Mouse (Mus musculus): ENCODE results near the gene Actr2.
"Not testable (repeated sequence)": the region's sequence is repeated elsewhere in the genome, so short reads cannot be mapped to it uniquely, and the experiment has no call there.

Gene Actr2

GRCm38 (mm10) chr11:20043256-20043655 is 69.5 kb downstream of the Actr2 start:
- no peak for DNase-seq

DNA sequence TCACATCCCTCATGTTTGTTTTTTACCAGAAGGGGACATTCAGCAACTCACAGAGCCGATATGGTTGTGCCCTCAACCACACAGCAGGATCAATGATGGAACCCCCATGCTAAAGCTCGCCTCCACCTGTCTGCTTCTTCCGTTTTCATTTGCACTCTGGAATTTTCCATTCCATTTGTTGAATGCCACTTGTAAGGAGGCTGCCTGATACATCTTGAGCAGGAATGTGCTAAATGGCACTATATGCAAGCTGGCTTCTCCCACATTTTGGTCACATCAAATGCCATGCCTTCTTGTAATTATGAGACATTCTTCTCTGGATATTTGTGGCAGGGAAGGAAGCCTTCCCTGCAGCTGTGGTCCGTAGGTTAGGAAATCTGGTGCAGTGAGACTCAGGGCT is 70.6 kb downstream of the Actr2 start:
- DNase-seq = no peak

DNA sequence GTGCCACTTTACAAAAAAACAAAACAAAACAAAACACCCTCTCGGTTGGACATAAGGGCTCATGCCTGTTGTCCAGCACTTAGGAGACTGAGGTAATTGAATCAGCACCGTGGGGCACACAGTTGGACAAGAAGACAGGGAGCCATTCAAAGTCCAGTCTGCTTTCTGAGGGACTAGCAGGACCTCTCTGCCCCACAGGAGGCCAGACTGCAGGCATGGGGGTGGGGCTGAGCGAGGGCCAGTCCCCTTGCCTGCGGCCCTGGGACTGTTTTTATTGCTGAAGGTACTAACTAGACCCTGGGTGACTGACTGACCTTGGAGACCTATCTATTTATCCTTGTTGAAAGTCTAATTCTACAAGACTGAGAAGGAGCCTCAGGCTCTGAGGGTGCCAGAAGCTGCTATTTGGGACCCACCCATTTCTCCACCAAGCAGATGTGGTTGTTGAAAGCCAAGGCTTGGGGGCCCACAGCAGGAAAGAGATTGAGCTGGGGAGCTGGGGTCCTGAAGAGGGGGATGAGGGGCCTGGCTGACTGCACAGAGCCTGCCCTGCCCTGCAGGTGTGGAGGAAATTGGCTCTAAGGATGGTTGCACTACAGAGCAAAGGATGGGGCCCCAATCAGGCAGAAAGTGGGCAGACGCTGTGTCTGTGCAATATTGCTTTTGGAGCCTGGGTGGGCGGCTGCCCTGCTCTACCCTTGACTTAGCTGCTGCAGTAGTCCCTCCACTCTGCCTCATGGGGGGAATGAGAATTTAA is 71.4 kb downstream of the Actr2 start:
- DNase-seq = peak; percentile 32 to 63

DNA sequence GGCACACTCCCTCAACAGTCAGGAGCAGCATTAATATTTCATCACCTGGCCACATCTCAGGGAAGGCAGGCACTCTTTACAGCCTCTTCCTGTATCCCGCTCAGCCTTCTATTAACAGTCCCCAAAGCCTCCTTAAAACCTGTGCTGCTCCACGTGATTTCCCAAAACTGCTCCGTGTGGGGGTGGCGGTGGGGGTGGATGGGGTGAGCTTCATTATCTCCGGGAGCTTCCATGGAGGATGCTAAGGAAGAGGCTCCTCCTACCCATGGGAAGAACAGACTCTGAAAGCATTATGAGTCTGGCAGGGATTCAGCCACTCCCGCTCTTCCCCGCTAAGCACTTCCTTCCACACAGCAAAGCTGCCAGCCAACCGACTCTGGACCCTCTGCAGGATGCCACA is 74.0 kb downstream of the Actr2 start:
- no peak for DNase-seq

- DNase-seq = no peak
Observed at GRCm38 (mm10) chr11:20037739-20038138, 75.0 kb downstream of the Actr2 start.

GRCm38 (mm10) chr11:20035972-20036371 is 76.7 kb downstream of the Actr2 start:
- no peak for DNase-seq

GRCm38 (mm10) chr11:20035343-20035928 is 77.3 kb downstream of the Actr2 start:
- DNase-seq = peak; percentile 56 to 65

DNA sequence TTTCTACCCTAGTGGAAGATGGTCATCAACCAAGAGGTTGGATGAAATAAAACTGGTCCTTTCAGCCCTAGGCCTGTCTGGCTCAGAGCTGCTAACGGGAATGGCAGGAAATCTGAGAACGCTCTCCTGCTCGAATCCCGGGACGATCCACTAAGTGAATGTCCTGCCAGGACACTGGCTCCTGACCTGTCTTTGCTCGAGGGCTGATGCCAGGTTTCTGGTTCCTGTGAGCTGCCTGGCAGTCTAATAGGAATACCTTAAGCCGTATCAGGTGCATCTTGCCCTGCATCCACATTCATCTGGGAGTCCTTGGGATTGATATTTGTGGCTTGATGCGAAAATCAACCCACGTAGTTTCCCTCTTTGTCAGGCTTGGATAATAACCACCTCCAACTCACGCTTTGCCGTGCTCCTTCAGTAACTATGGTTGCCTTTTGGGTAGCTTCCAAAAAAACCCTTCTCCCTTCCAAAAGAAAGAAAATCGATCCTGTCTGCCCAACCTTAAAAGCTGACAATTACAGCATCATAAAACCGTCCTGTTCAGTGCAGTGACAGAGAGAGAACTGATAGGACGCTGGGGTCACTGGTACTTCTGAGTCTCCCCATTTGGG is 78.3 kb downstream of the Actr2 start:
- DNase-seq = no peak

DNA sequence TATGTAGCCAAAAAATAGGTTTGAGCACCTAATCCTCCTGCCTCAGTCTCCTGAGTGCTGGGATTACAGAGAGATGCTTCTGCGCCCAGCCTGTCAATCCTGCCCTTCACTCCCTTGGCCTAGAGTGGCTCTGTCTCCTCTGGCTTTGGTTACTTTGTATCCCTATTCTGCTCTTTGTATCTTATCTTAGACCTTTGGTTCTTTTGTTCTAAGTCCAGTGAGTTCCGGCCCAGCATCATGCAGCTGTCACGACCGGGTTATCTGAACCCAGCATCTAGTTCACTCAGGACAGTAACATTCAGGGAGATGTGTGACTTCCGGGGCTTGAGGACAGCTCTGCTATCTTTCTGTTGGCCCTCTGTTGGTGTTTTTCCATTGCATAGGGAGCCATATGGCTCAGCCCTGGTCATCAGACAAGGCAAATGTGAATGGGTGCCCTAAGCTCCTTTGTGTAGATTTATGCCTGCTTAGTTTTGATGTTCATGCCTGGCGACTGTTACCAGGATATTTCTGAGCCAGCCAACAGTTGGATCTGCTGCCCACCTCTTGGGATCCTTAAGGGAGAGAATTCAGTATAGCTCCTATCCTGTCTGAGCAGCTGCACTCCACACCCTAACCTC is 79.1 kb downstream of the Actr2 start:
- no peak for DNase-seq

DNA sequence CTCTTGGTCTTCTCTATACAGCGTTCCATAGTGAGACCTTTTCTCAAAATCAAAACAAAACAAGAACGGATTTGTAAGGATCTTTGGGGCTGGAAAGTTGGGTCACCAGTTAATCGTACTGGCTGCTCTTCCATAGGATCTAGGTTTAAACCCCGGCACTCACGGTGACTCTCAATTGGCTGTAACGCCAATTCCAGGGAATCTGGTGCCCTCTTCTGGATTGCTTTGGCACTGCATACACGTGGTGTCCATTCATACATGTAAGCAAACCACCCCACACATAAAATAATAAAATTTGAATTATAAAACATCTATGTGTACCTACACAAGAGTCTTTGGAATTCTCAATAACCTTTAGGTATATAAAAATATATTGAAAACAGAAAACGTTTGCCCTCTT is 81.2 kb downstream of the Actr2 start:
- DNase-seq = peak; percentile 45 to 47

- not testable (repeated sequence) for DNase-seq
Observed at GRCm38 (mm10) chr11:20030973-20031372, 81.7 kb downstream of the Actr2 start.

GRCm38 (mm10) chr11:20029014-20029413 is 83.7 kb downstream of the Actr2 start:
- DNase-seq = no peak

DNA sequence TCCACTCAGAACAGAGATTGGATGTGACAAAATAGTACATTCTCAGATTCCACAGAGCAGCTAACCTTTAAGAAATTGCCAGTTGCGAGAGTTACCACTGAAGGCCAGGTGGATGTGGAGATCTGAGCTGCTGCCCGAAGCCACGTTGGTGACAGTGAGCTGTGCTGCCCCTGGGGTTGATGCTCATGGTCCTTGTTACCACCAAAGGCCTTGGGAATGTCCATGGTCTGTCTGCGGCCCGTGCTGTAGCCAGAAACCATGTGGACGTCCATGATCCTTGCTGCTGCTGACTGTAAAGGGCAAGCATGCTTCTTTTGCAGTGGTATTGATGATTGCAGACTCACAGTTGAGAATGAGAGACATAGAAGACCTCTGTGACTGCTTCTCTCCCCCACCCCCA is 84.3 kb downstream of the Actr2 start:
- no peak for DNase-seq

DNA sequence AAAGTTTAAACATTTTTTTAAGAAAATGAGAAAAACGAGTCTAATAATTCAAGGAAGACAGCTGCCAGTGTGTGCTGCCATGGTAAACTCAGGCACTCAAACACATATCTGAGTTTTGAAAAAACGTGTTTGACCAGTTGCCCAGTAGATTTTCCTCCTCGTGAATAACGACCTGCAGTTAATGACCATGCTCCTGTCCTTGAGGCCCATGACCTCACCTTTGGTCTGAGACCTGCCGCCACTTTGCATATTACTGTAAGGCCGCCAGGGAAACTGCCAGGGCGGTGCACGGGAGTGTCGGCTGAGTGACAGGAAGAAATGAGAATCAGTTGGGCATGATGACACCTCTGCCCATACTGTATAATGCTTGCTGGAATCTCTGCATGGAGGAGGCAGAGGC is 85.0 kb downstream of the Actr2 start:
- no peak for DNase-seq

- no peak for DNase-seq
Observed at GRCm38 (mm10) chr11:20025899-20026298, 86.8 kb downstream of the Actr2 start.

DNA sequence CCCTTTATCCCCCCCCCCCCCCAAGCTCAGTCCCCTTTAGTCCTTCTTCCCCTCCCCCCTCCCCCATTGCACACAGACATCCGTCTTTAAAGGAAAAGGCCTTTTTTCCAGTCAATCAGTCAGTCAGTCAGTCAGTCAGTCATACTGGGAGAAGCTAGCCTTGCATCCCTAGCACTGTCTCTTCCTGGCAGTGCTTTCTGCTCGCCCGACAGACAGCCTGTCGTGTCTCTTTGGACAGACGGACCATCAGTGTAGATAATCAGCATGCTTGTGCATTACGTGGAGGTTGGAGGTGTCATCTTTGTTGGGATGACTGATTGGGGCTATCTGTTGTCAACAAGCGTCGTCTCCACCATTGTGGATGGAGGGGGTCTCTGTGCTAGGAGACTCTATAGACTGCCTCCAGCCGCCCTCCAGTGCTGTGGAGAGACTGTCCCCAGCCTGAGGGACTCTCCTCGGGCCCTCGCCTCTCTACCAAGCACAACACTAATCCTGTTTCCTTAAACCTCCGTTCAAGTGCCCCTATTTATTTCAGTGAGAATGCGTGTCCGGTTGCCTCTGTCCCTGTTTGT is 89.7 kb downstream of the Actr2 start:
- DNase-seq = no peak

- DNase-seq = no peak
Observed at GRCm38 (mm10) chr11:20022462-20022861, 90.3 kb downstream of the Actr2 start.

DNA sequence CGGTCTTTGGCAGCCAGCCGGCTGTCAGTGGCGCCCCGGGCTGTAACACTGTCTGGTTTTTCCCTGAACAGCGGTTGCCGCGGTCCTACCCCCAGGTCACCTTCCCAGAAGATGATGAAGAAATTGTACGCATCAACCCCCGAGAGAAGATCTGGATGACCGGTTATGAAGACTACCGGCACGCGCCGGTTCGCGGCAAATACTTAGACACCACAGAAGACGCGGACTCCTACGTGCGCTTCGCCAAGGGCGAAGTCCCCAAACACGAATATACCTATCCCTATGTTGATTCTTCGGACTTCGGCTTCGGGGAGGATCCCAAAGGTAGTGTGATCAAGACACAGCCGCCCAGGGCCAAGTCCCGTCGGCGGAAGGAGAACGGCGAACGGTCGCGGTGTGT is 92.0 kb downstream of the Actr2 start:
- DNase-seq = no peak

DNA sequence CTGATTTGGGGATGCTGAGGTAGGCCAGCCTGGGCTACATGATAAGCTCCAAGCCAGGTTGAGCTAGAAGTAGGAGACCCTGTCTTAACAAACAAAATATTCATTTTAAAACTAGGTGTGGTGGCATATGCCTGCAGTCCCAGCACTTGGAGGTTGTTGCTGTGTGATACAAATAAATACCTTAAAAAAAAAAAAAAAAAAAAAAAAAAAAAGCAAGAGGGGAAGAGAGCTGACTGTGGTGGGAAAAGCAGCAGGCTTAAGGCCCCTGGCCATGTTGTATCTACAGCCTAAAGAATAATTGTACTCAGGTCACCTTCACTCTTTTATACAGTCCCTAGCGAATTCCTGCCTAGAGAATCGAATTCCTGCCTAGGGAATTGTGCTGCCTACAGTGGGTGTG is 93.8 kb downstream of the Actr2 start:
- DNase-seq = no peak

- no peak for DNase-seq
Observed at GRCm38 (mm10) chr11:20017937-20018336, 94.8 kb downstream of the Actr2 start.

GRCm38 (mm10) chr11:20013366-20013765 is 99.3 kb downstream of the Actr2 start:
- no peak for DNase-seq
